Mouse (Mus musculus): ENCODE results near the gene Usp4.

GRCm38 (mm10) chr9:108318462-108318861 lies 29.2 kb upstream of the Usp4 start:
- TF ChIP-seq CTCF (IDR thresholded peaks at IDR 0.05; ENCODE audit: borderline replicate concordance, insufficient read depth, low read length) (no peak), POLR2A (IDR thresholded peaks at IDR 0.05; ENCODE audit: low read depth, low read length) (no peak)
